Mouse (Mus musculus): ENCODE measurements around the gene Rab7b.
A peak's percentile ranks its signal among the peaks of the same experiment; 100 is the strongest.

Gene Rab7b

GRCm38 (mm10) chr1:131695308-131695707, 6.8 kb downstream of the Rab7b start:
- no peak for DNase-seq (ENCODE audit: low spot score)

- no peak for DNase-seq (ENCODE audit: low spot score)
Observed at GRCm38 (mm10) chr1:131696325-131696724, 7.8 kb downstream of the Rab7b start.

GRCm38 (mm10) chr1:131698770-131699169, 10.3 kb downstream of the Rab7b start:
- DNase-seq (ENCODE audit: low spot score): no peak

- DNase-seq (ENCODE audit: low spot score): no peak
Observed at GRCm38 (mm10) chr1:131699642-131700041, 11.1 kb downstream of the Rab7b start.

- no peak for DNase-seq (ENCODE audit: low spot score)
Observed at GRCm38 (mm10) chr1:131700447-131700846, 12.0 kb downstream of the Rab7b start.

GRCm38 (mm10) chr1:131701391-131701790, 12.9 kb downstream of the Rab7b start:
- no peak for DNase-seq (ENCODE audit: low spot score)

- no peak for DNase-seq (ENCODE audit: low spot score)
Observed at GRCm38 (mm10) chr1:131702094-131702766, 13.7 kb downstream of the Rab7b start.

- no peak for DNase-seq (ENCODE audit: low spot score)
Observed at GRCm38 (mm10) chr1:131703482-131703881, 15.0 kb downstream of the Rab7b start.

- DNase-seq (ENCODE audit: low spot score): no peak
Observed at GRCm38 (mm10) chr1:131708338-131708737, 19.8 kb downstream of the Rab7b start.

GRCm38 (mm10) chr1:131711518-131711917, 23.0 kb downstream of the Rab7b start:
- DNase-seq (ENCODE audit: low spot score): no peak

- peak; percentile 69 for DNase-seq (ENCODE audit: low spot score)
Observed at GRCm38 (mm10) chr1:131712386-131712785, 23.9 kb downstream of the Rab7b start.

- no peak for DNase-seq (ENCODE audit: low spot score)
Observed at GRCm38 (mm10) chr1:131714388-131715337, 26.2 kb downstream of the Rab7b start.

- DNase-seq (ENCODE audit: low spot score): no peak
Observed at GRCm38 (mm10) chr1:131718952-131719694, 30.6 kb downstream of the Rab7b start.

- no peak for DNase-seq (ENCODE audit: low spot score)
Observed at GRCm38 (mm10) chr1:131721989-131722388, 33.5 kb downstream of the Rab7b start.

- DNase-seq (ENCODE audit: low spot score): no peak
Observed at GRCm38 (mm10) chr1:131723549-131723948, 35.1 kb downstream of the Rab7b start.

- DNase-seq (ENCODE audit: low spot score): no peak
Observed at GRCm38 (mm10) chr1:131726586-131726985, 38.1 kb downstream of the Rab7b start.

- no peak for DNase-seq (ENCODE audit: low spot score)
Observed at GRCm38 (mm10) chr1:131730639-131731437, 42.3 kb downstream of the Rab7b start.

- DNase-seq (ENCODE audit: low spot score): no peak
Observed at GRCm38 (mm10) chr1:131733474-131734180, 45.1 kb downstream of the Rab7b start.

- DNase-seq (ENCODE audit: low spot score): no peak
Observed at GRCm38 (mm10) chr1:131734657-131735273, 46.3 kb downstream of the Rab7b start.

GRCm38 (mm10) chr1:131736494-131736893, 48.0 kb downstream of the Rab7b start:
- DNase-seq (ENCODE audit: low spot score): no peak
